Mouse (Mus musculus) lung, adult 2 months (tissue): ENCODE results near the gene Glis2. TPM values are rescaled to one million over a fixed set of nuclear protein-coding genes. Genes with fewer than 3 reads are reported as not detected.
A peak's percentile ranks its signal among the peaks of the same experiment; 100 is the strongest.

ENCODE experiments used
- DNase-seq: peaks from one replicate; pipeline ENCODE4 v3.0.0; 2022
- H3K4me1 ChIP-seq: fragments of 200-500 bp; 2 replicates; pipeline ENCODE4 v1.6.1; 2011; ENCODE audit warnings: low read length; ENCODE audit not compliant: control insufficient read depth, insufficient read depth
- H3K4me3 ChIP-seq: fragments of 200-500 bp; replicated peaks from 2 replicates; pipeline ENCODE3; 2011; ENCODE audit warnings: low read depth, mild to moderate bottlenecking, control low read depth, low read length; ENCODE audit errors: extremely low read depth
- CTCF ChIP-seq: fragments of 200-500 bp; IDR thresholded peaks from 2 replicates; pipeline ENCODE4 v1.5.1; 2011; ENCODE audit warnings: mild to moderate bottlenecking, low read length, control low read depth; ENCODE audit not compliant: insufficient read depth
- POLR2A ChIP-seq: fragments of 200-500 bp; IDR thresholded peaks from 2 replicates; pipeline ENCODE4 v1.6.1; 2011; ENCODE audit warnings: low read depth, mild to moderate bottlenecking, control low read depth, low read length, borderline replicate concordance; ENCODE audit errors: extremely low read depth
- WGBS: fragments of 180-500 bp; shearing (Covaris S2); methylation state at CpG from one replicate; pipeline ENCODE4 v1.1.7; 2018; 5-methylcytosine and 5-hydroxymethylcytosine counted together
- polyA plus RNA-seq: library from polyadenylated mRNA; depleted of rRNA; stranded (reverse); fragments of >200 nt; gene quantifications from 2 replicates; pipeline ENCODE4 v1.2.3, GENCODE M21; 2012; rRNA removed

The Glis2 gene
- polyA plus RNA-seq = 66.5 and 76.4 TPM in 2 replicates

GRCm38 (mm10) chr16:4593971-4594813 is at the start of gene Glis2:
TSS of gene Glis2 (plus strand) at chr16:4594713.
- peak; percentile 65 for DNase-seq
- 1% methylated on average over 21 of the region's 74 CpGs for WGBS
- H3K4me3 ChIP-seq = peak within 1 kb of the TSS; percentile 85
- TF ChIP-seq CTCF (no peak), POLR2A (peak; percentile 45; the same call in 1 of the 2 replicates)
- H3K4me1 ChIP-seq = peaks cover 18% of the 10 kb centered on the region

- Histone ChIP-seq H3K4me1 (no peaks in the 10 kb centered on the region; the same call in 1 of the 2 replicates), H3K4me3 (no peak overlapping the region)
- 73% methylated on average over 9 of the region's 9 CpGs for WGBS
- TF ChIP-seq POLR2A (no peak), CTCF (no peak)
- no peak for DNase-seq
These were observed 49.7 kb upstream of the Glis2 start for GRCm38 (mm10) chr16:4544845-4545244.

GRCm38 (mm10) chr16:4546838-4547237 is 47.7 kb upstream of the Glis2 start:
- no peaks in the 10 kb centered on the region; the same call in 1 of the 2 replicates for H3K4me1 ChIP-seq
- no peak overlapping the region for H3K4me3 ChIP-seq
- TF ChIP-seq CTCF (no peak), POLR2A (no peak)
- WGBS = 94% methylated on average over 8 of the region's 8 CpGs
- DNase-seq = no peak

- 86% methylated on average over 5 of the region's 5 CpGs for WGBS
- no peak for DNase-seq
- Histone ChIP-seq H3K4me3 (no peak overlapping the region), H3K4me1 (no peaks in the 10 kb centered on the region)
- TF ChIP-seq POLR2A = no peak
- TF ChIP-seq CTCF = no peak
These were observed 46.9 kb upstream of the Glis2 start for GRCm38 (mm10) chr16:4547611-4548010.

- Histone ChIP-seq H3K4me3 (no peak overlapping the region), H3K4me1 (no peaks in the 10 kb centered on the region)
- WGBS = 91% methylated on average over 18 of the region's 18 CpGs
- DNase-seq = no peak
- TF ChIP-seq CTCF (0 out of 2 replicates have a peak, but pooled peaks have one; percentile 20), POLR2A (no peak)
These were observed 45.4 kb upstream of the Glis2 start for GRCm38 (mm10) chr16:4548953-4549688.

GRCm38 (mm10) chr16:4551056-4551455 is 43.5 kb upstream of the Glis2 start:
- 26% methylated on average over 13 of the region's 13 CpGs for WGBS
- DNase-seq = peak; percentile 69
- peak; percentile 100 for TF ChIP-seq CTCF
- TF ChIP-seq POLR2A = no peak
- H3K4me3 ChIP-seq = no peak overlapping the region
- no peaks in the 10 kb centered on the region for H3K4me1 ChIP-seq

GRCm38 (mm10) chr16:4551885-4552284 is 42.6 kb upstream of the Glis2 start:
- 96% methylated on average over 12 of the region's 12 CpGs for WGBS
- Histone ChIP-seq H3K4me3 (no peak overlapping the region), H3K4me1 (no peaks in the 10 kb centered on the region)
- no peak for TF ChIP-seq CTCF
- TF ChIP-seq POLR2A = no peak
- DNase-seq = no peak

- no peak for DNase-seq
- 63% methylated on average over 6 of the region's 6 CpGs for WGBS
- H3K4me3 ChIP-seq = no peak overlapping the region
- TF ChIP-seq POLR2A = no peak
- TF ChIP-seq CTCF = no peak
- H3K4me1 ChIP-seq = no peaks in the 10 kb centered on the region
These were observed 41.5 kb upstream of the Glis2 start for GRCm38 (mm10) chr16:4552829-4553550.

GRCm38 (mm10) chr16:4555555-4555954 is 39.0 kb upstream of the Glis2 start:
- no peak overlapping the region for H3K4me3 ChIP-seq
- DNase-seq = no peak
- TF ChIP-seq POLR2A (no peak), CTCF (no peak)
- H3K4me1 ChIP-seq = no peaks in the 10 kb centered on the region; the same call in 1 of the 2 replicates
- 100% methylated on average over 1 of the region's 1 CpGs for WGBS
